Mouse (Mus musculus) left cerebral cortex, adult 9 months (tissue): ENCODE results near the gene Sorcs3.

Experiments
- DNase-seq, 2 experiments: peaks; one replicate each; pipeline ENCODE4 v3.0.0; 2022; ENCODE audit warnings: low spot score in 2 of 2

The Sorcs3 gene

GRCm38 (mm10) chr19:48283217-48283616 is 77.4 kb downstream of the Sorcs3 start:
- no peak for DNase-seq

DNA sequence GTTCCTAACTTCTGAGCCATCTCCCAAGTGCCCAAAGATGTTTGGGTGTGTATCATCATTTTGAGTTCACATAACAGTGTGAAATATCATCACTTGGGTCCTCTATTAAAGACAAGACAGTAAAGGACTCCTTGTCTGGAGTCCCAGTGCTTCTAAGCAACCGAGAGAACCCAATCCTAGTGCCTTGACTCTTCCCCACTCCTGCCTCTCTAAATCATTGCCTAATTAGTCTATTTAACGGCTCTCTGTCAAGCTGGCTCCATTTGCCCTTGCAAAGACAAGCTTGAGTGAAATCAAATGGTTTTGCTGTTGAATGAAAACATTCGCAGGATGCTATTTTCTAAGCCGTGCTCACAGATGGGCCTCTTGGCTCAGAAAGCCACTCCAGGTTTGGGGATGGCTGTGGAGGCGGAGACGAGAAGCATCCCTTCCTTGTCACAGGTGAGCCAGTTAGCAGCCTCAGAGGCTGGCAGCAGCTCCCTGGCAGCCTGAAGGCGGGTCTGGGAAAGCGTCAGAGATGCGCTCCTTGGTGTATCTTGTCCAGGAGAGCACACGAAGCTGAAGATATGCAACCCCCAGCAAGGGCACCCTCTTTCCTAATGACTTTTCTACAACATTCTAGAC is 79.9 kb downstream of the Sorcs3 start:
- DNase-seq = peak in 1 of 2 experiments; percentile 65

DNA sequence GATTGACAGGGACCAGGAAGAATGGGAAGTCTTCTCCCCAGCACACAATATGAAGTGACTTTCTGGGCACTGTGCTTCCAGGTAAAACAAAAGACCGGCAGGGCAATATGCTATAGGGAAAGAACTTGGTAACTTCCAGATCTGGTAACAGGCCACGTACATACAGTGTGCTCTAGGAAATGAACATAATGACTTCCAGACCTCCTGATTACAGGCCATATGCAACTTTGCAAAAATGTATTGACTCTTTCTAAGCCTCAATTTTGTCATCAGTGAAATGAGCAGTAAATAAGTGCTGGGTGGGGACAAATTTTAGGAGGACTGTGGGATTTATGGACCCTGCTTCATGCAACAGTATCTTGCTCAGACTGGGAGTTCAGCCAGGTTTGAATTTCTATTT is 88.4 kb downstream of the Sorcs3 start:
- no peak for DNase-seq

GRCm38 (mm10) chr19:48298384-48298783 is 92.6 kb downstream of the Sorcs3 start:
- DNase-seq = no peak

DNA sequence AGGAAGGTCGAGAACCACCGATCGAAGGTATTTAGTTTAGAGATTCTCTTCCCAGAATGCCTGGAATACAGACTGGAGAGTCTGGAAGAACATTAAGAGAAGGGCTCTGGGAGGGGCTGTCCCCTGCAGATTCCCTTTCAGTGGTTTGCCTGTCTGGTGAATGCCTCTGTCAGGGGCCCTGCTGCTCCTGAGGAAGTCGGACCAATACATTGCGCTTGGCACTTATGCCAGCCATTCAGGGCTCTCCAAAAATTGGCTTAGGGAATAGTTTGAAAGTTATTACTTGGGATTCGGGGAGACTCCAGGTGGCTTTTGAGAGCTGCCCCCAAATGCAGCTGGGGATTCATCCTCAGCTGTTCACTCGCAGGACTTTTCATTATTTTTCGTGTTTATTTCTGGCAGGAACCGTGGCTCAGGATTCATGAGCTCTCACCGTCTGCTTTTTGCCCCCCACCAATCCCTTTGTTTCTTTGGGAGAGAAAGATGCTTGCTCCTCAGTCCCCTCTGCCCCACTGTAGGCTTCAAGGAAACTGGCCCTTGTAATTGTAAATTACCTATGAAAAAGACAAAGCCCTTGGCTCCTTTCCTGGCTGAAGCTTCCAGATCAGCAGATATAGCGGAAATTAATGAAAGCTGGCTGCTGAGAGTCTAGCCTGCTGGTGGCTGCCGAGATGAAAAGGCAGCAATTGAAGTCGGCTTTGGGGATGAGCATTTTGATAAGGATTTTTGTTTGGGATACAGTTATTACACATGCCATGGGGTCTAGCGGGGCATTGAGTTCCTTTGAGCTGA is 94.8 kb downstream of the Sorcs3 start:
- no peak for DNase-seq

GRCm38 (mm10) chr19:48301300-48301699 is 95.5 kb downstream of the Sorcs3 start:
- no peak for DNase-seq

DNA sequence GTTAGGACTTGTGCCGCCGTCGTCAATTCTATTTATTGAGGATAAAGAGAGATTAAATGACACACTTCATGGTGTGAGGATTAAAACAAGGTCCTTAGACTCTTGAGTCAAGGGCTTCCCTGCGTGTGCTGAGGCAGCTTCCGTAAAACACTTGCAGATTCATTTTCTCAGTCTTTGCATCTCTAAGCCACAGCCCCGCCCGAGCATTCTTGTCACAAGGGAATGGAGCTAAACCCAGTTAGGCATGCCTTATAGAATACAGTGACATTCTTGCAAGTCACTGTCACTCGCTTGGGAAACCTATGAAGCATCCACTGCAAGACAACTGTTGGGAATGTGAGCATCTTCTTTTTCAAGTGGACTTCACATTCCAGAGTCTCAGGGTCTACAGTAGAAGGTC is 102.5 kb downstream of the Sorcs3 start:
- DNase-seq = no peak

GRCm38 (mm10) chr19:48309531-48310337 is 103.9 kb downstream of the Sorcs3 start:
- DNase-seq = no peak

DNA sequence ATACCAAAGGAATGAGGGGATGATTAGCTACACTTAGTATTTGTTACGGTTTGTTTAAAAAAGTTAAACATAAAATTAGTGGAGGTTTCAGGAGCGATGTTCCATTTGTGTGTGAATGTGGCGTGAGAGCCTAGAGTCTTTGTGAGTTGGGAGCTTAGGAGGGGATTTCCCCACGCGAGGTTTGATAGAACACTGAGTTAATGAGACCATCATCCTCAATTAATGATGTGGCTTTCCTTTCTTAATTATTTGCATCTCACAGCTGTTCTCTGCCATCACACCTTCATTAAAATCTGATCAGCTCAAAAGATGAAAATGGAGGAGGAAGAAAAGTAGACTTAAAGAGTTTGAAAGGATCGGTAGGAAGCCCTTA is 104.5 kb downstream of the Sorcs3 start:
- DNase-seq = no peak

DNA sequence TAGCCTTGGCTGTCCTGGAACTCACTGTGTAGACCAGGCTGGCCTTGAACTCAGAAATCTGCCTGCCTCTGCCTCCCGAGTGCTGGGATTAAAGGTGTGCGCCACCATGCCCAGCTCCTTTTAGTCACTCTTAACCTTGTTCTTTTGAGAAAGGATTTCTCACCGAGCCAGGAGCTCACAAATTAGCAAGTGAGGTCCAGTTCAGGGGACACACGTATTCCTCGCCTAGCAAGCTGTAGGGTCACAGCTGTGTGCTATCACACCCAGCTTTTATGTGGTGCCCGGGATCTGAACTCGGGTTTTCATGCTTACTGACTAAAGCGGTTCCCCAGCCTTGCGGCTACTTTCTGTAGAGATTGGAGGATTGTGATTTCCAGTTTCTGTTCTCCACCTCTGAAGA is 108.0 kb downstream of the Sorcs3 start:
- DNase-seq = no peak

- DNase-seq = no peak
Measured at GRCm38 (mm10) chr19:48327115-48327514, 121.3 kb downstream of the Sorcs3 start.

- DNase-seq = no peak
Measured at GRCm38 (mm10) chr19:48328171-48328570, 122.3 kb downstream of the Sorcs3 start.

GRCm38 (mm10) chr19:48331640-48332039 is 125.8 kb downstream of the Sorcs3 start:
- DNase-seq = no peak

- no peak for DNase-seq
Measured at GRCm38 (mm10) chr19:48333085-48333484, 127.3 kb downstream of the Sorcs3 start.

GRCm38 (mm10) chr19:48337461-48337860 is 131.6 kb downstream of the Sorcs3 start:
- DNase-seq = no peak

DNA sequence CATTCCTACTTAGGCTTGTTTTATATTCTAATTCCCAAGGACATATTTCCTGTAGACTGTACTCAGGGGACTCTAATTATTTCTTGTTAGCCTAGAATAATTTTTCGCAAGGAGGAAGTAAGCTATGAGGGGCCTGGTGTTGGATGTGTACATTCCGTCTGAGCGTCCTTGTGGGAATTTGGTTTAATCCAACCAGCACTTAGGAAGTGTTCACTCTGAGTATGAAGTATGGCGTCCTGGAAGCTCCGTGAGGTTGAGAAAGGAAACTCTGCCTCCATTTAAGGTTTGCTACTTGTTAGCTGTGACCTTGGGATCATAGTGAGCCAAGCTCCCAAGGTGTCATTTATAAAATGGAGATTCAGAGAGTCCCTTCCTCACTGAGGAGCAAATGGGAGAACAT is 132.3 kb downstream of the Sorcs3 start:
- DNase-seq = no peak

GRCm38 (mm10) chr19:48342770-48343169 is 136.9 kb downstream of the Sorcs3 start:
- no peak for DNase-seq

- DNase-seq = no peak
Measured at GRCm38 (mm10) chr19:48343442-48343841, 137.6 kb downstream of the Sorcs3 start.

DNA sequence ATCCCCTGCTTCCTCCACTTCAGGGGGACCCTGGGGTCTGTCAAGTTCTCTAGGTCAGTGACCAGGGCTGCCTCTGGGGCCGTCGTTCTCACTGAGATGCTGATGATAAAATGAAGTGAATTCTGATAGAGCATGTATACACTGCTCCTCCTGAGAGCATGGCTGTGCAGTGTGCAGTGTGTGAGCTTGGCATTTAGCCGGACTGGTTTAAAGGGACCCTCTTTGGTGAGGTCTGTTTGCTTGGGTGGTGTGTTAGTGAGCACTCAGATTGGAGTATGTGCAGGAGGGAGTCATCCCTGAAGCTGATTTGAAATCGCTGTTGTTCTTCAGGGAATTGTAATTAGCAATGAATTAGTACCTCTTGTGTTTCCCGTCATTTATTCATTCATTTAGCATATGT is 141.3 kb downstream of the Sorcs3 start:
- no peak for DNase-seq

DNA sequence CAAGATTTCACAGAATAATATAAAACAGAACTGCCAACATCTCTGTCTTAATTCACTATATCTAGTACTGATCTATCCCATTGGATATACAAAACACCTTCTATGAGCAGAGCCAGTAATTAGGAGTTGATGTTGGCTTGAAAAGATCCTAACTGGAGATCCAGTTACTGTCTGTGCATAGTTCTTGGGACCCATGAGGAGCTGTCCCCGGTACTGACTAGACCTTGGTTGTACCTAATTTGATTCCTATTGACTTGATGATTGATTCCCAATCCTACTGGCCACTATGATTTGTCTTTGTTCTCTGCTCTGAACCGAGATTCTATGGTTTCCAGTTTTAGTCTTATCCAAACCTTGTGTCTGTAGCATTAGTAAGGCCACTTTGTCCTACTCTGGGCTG is 151.0 kb downstream of the Sorcs3 start:
- DNase-seq = no peak

- DNase-seq = no peak
Measured at GRCm38 (mm10) chr19:48362167-48362566, 156.3 kb downstream of the Sorcs3 start.

- DNase-seq = peak; percentile 19 to 59
Measured at GRCm38 (mm10) chr19:48368056-48368455, 162.2 kb downstream of the Sorcs3 start.

DNA sequence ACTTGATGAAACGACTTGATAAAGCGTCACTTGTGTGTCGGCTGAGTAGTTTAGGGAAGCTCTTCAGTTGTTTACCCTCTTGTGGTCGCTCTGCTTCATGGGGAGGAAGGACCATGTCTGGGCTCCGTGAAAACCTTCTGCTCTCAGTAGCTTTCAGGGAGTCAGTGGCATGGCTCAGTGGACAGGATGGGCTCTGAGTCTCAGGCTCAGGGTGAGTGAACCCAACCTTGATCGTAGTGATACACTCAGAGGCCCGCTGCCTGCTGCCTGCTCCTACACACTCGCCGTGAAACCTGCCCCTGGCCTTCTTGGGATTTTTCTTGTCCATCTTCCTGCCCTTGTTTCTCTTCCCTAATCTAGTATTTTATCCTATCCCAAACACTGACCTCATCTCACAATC is 166.0 kb downstream of the Sorcs3 start:
- DNase-seq = no peak
